Mouse (Mus musculus) G1E (cell line): Measurements from ENCODE around the gene Cstf3.

Source experiments
- CTCF ChIP-seq: IDR thresholded peaks from 2 replicates; pipeline ENCODE4 v1.5.1; 2012; ENCODE audit warnings: low read depth, low read length, inconsistent platforms, mixed read lengths
- GATA1 ChIP-seq: IDR thresholded peaks from 2 replicates; pipeline ENCODE4 v1.6.1; 2012; ENCODE audit warnings: borderline replicate concordance, low read length, inconsistent platforms, mixed read lengths

- TF ChIP-seq CTCF (no peak), GATA1 (no peak)
Observed at GRCm38 (mm10) chr2:104605560-104605959, 15.2 kb downstream of the Cstf3 start.
